Mouse (Mus musculus) CH12.LX (cell line): ENCODE data around the gene 4933415A04Rik. TPM values are rescaled to one million over a fixed set of nuclear protein-coding genes. Genes with fewer than 3 reads are reported as not detected.

Source experiments
- DNase-seq: peaks from one replicate; pipeline ENCODE4 v3.0.0-alpha.2; 2013; ENCODE audit errors: extremely low read depth
- H3K27ac ChIP-seq: 2 replicates; pipeline ENCODE4 v1.5.1; 2012; ENCODE audit warnings: low read depth, mild to moderate bottlenecking, control low read depth, moderate library complexity; ENCODE audit not compliant: insufficient read depth
- H3K27me3 ChIP-seq: replicated peaks from 2 replicates; pipeline ENCODE3; 2012; ENCODE audit warnings: inconsistent platforms
- H3K36me3 ChIP-seq, 2 experiments: replicated peaks in 1 of 2; 2 replicates each; pipeline versions ENCODE3 to v1.6.1; 2012; ENCODE audit warnings: inconsistent platforms in 1 of 2, low read length in 1 of 2, mild to moderate bottlenecking in 1 of 2, mixed read lengths in 1 of 2, moderate library complexity in 1 of 2; ENCODE audit not compliant: control insufficient read depth in 1 of 2, insufficient read depth in 1 of 2
- H3K4me1 ChIP-seq, 2 experiments: 2 replicates each; pipeline ENCODE4 v1.6.1; 2012; ENCODE audit warnings: inconsistent platforms in 1 of 2, moderate library complexity in 1 of 2; ENCODE audit not compliant: insufficient read depth in 2 of 2, control insufficient read depth in 1 of 2
- H3K4me2 ChIP-seq: 2 replicates; pipeline ENCODE4 v1.6.1; 2012; ENCODE audit warnings: low read depth, mild to moderate bottlenecking, control low read depth; ENCODE audit not compliant: poor library complexity, insufficient read depth, severe bottlenecking
- H3K4me3 ChIP-seq, 3 experiments: fragments of 150-350 bp in 1 of 3; sonication (generic) in 1 of 3; replicated peaks in 1 of 3; 2 replicates each; pipeline versions ENCODE3 to v1.5.1; 2011 to 2012; ENCODE audit warnings: low read depth in 2 of 3, low read length in 2 of 3, mild to moderate bottlenecking in 2 of 3, moderate library complexity in 2 of 3, control low read depth in 1 of 3, improper control_type of control experiment in 1 of 3, inconsistent platforms in 1 of 3, mixed read lengths in 1 of 3; ENCODE audit not compliant: poor library complexity in 1 of 3
- H3K79me2 ChIP-seq: replicated peaks from 2 replicates; pipeline ENCODE4 v1.6.1; 2012; ENCODE audit warnings: mild to moderate bottlenecking, moderate library complexity; ENCODE audit not compliant: control insufficient read depth, poor library complexity, insufficient read depth, severe bottlenecking; ENCODE audit errors: extremely low read depth
- H3K9ac ChIP-seq: 2 replicates; pipeline ENCODE4 v1.6.1; 2012; ENCODE audit warnings: low read depth, mild to moderate bottlenecking, control low read depth, moderate library complexity; ENCODE audit not compliant: insufficient read depth
- H3K9me3 ChIP-seq: replicated peaks from 2 replicates; pipeline ENCODE3; 2012; ENCODE audit warnings: low read length, inconsistent platforms, mixed read lengths
- BHLHE40 ChIP-seq: IDR thresholded peaks from 2 replicates; pipeline ENCODE4 v1.6.1; 2011; ENCODE audit warnings: mild to moderate bottlenecking, low read depth, low read length, improper control_type of control experiment
- CHD1 ChIP-seq: IDR thresholded peaks from 2 replicates; pipeline ENCODE4 v1.6.1; 2012; ENCODE audit warnings: low read depth, low read length, improper control_type of control experiment, inconsistent platforms
- CTCF ChIP-seq, 2 experiments: IDR thresholded peaks in 1 of 2; conservative IDR thresholded peaks in 1 of 2; 2 replicates each; pipeline ENCODE4 v1.5.1; 2011 to 2012; ENCODE audit warnings: low read depth in 2 of 2, low read length in 2 of 2, improper control_type of control experiment in 1 of 2, inconsistent platforms in 1 of 2, mild to moderate bottlenecking in 1 of 2, moderate library complexity in 1 of 2
- E2F4 ChIP-seq: IDR thresholded peaks from 2 replicates; pipeline ENCODE4 v1.6.1; 2011; ENCODE audit warnings: low read depth, low read length, improper control_type of control experiment; ENCODE audit not compliant: insufficient replicate concordance
- ELF1 ChIP-seq: IDR thresholded peaks from 2 replicates; pipeline ENCODE4 v1.6.1; 2014; ENCODE audit warnings: low read depth, mild to moderate bottlenecking, inconsistent platforms, low read length, improper control_type of control experiment
- ETS1 ChIP-seq: conservative IDR thresholded peaks from 2 replicates; pipeline ENCODE4 v1.6.1; 2012; ENCODE audit warnings: low read depth, mild to moderate bottlenecking, inconsistent platforms, low read length, improper control_type of control experiment, moderate library complexity
- GABPA ChIP-seq: IDR thresholded peaks from 2 replicates; pipeline ENCODE4 v1.6.1; 2012; ENCODE audit warnings: low read depth, low read length, improper control_type of control experiment, inconsistent platforms; ENCODE audit not compliant: insufficient replicate concordance
- HCFC1 ChIP-seq: IDR thresholded peaks from 2 replicates; pipeline ENCODE4 v1.6.1; 2012; ENCODE audit warnings: low read depth, mild to moderate bottlenecking, inconsistent platforms, low read length, improper control_type of control experiment
- IRF4 ChIP-seq: IDR thresholded peaks from 2 replicates; pipeline ENCODE4 v1.6.1; 2014; ENCODE audit warnings: low read depth, mild to moderate bottlenecking, inconsistent platforms, low read length, improper control_type of control experiment
- JUN ChIP-seq: IDR thresholded peaks from 2 replicates; pipeline ENCODE4 v1.6.1; 2011; ENCODE audit warnings: low read depth, mild to moderate bottlenecking, low read length, improper control_type of control experiment, moderate library complexity; ENCODE audit not compliant: insufficient read depth
- KAT2A ChIP-seq: IDR thresholded peaks from 2 replicates; pipeline ENCODE4 v1.6.1; 2012; ENCODE audit warnings: low read length, improper control_type of control experiment, inconsistent platforms; ENCODE audit not compliant: insufficient replicate concordance
- MAX ChIP-seq: IDR thresholded peaks from 2 replicates; pipeline ENCODE4 v1.6.1; 2011; ENCODE audit warnings: low read length, improper control_type of control experiment
- MAZ ChIP-seq: IDR thresholded peaks from 2 replicates; pipeline ENCODE4 v1.6.1; 2012; ENCODE audit warnings: low read depth, mild to moderate bottlenecking, inconsistent platforms, low read length, improper control_type of control experiment, moderate library complexity
- MEF2A ChIP-seq: IDR thresholded peaks from 2 replicates; pipeline ENCODE4 v1.6.1; 2014; ENCODE audit warnings: low read depth, mild to moderate bottlenecking, inconsistent platforms, low read length, improper control_type of control experiment, borderline replicate concordance
- MXI1 ChIP-seq: IDR thresholded peaks from 2 replicates; pipeline ENCODE4 v1.6.1; 2011; ENCODE audit warnings: mild to moderate bottlenecking, low read depth, low read length, improper control_type of control experiment
- NRF1 ChIP-seq: IDR thresholded peaks from 2 replicates; pipeline ENCODE4 v1.6.1; 2014; ENCODE audit warnings: low read depth, mild to moderate bottlenecking, inconsistent platforms, low read length, improper control_type of control experiment, moderate library complexity
- PAX5 ChIP-seq: IDR thresholded peaks from 2 replicates; pipeline ENCODE4 v1.6.1; 2012; ENCODE audit warnings: low read length, inconsistent platforms, mixed read lengths
- POLR2A ChIP-seq: IDR thresholded peaks from 2 replicates; pipeline ENCODE4 v1.6.1; 2011; ENCODE audit warnings: low read depth, mild to moderate bottlenecking, improper control_type of control experiment, low read length
- RAD21 ChIP-seq: IDR thresholded peaks from 2 replicates; pipeline ENCODE4 v1.6.1; 2011; ENCODE audit warnings: low read depth, mild to moderate bottlenecking, low read length, improper control_type of control experiment, moderate library complexity
- RCOR1 ChIP-seq: conservative IDR thresholded peaks from 2 replicates; pipeline ENCODE4 v1.6.1; 2012; ENCODE audit warnings: low read depth, mild to moderate bottlenecking, inconsistent platforms, low read length, improper control_type of control experiment
- SIN3A ChIP-seq: IDR thresholded peaks from 2 replicates; pipeline ENCODE4 v1.6.1; 2012; ENCODE audit warnings: low read length, improper control_type of control experiment, inconsistent platforms
- SMC3 ChIP-seq: IDR thresholded peaks from 2 replicates; pipeline ENCODE4 v1.6.1; 2011; ENCODE audit warnings: low read depth, low read length, improper control_type of control experiment
- TBP ChIP-seq: conservative IDR thresholded peaks from 2 replicates; pipeline ENCODE4 v1.6.1; 2011; ENCODE audit warnings: low read depth, low read length, improper control_type of control experiment
- TCF12 ChIP-seq: IDR thresholded peaks from 2 replicates; pipeline ENCODE4 v1.6.1; 2014; ENCODE audit warnings: low read depth, mild to moderate bottlenecking, inconsistent platforms, low read length, improper control_type of control experiment
- USF2 ChIP-seq: conservative IDR thresholded peaks from 2 replicates; pipeline ENCODE4 v1.6.1; 2011; ENCODE audit warnings: low read depth, low read length, improper control_type of control experiment
- ZKSCAN1 ChIP-seq: IDR thresholded peaks from 2 replicates; pipeline ENCODE4 v1.6.1; 2012; ENCODE audit warnings: low read depth, inconsistent platforms, low read length, improper control_type of control experiment, borderline replicate concordance
- ZMIZ1 ChIP-seq: IDR thresholded peaks from 2 replicates; pipeline ENCODE4 v1.6.1; 2012; ENCODE audit warnings: low read depth, mild to moderate bottlenecking, inconsistent platforms, low read length, improper control_type of control experiment
- ZNF384 ChIP-seq: IDR thresholded peaks from 2 replicates; pipeline ENCODE4 v1.6.1; 2012; ENCODE audit warnings: low read depth, low read length, improper control_type of control experiment, inconsistent platforms
- dilution Hi-C: fragments of 300-500 bp; cut with MboI; formaldehyde crosslinking; loops from 2 replicates; pipeline ENCODE4 v1.14.3; 2020; ENCODE audit warnings: low sequenced_read_pairs; ENCODE audit not compliant: extremely low pct_unique_long_range_greater_than_20kb, extremely low pct_ligation_motif_present
- in situ Hi-C: fragments of 300-500 bp; cut with MboI; formaldehyde crosslinking; loops from 3 replicates; pipeline ENCODE4 v1.14.3; 2019; ENCODE audit warnings: low sequenced_read_pairs, low pct_ligation_motif_present, low pct_unique_long_range_greater_than_20kb, mixed read lengths
- polyA plus RNA-seq: library from polyadenylated mRNA; unstranded; fragments of >175 nt; gene quantifications from 2 replicates; pipeline ENCODE4 v1.2.1, GENCODE M21; 2012; ENCODE audit warnings: low read depth; ENCODE audit not compliant: insufficient read length
- total RNA-seq, 2 experiments: library from RNA; depleted of rRNA; stranded (reverse); fragments of 300-350 nt in 1 of 2; fragments of >200 nt in 1 of 2; gene quantifications; 2 replicates each; pipeline ENCODE4 v1.2.3; 2012 to 2014

The 4933415A04Rik gene
- total and polyA plus RNA-seq, 3 experiments = not detected

- Histone ChIP-seq H3K9ac (no peak overlapping the region), H3K79me2 (no peaks in the 10 kb centered on the region), H3K36me3 (no peaks in the 10 kb centered on the region), H3K27me3 (peaks cover 4% of the 10 kb centered on the region), H3K4me1 (0 out of 4 replicates have a peak, but pooled peaks cover 2 to 3% of the 10 kb centered on the region in 2 experiments), H3K4me2 (no peak overlapping the region), H3K27ac (no peak overlapping the region), H3K9me3 (no peaks in the 10 kb centered on the region), H3K4me3 (no peak overlapping the region)
- in situ Hi-C loops = no loop called here
- TF ChIP-seq KAT2A (no peak), RCOR1 (no peak), ETS1 (no peak), USF2 (no peak), ZKSCAN1 (no peak), PAX5 (no peak), POLR2A (no peak), SMC3 (no peak), MAX (no peak), BHLHE40 (no peak), ZMIZ1 (no peak), MXI1 (no peak), ELF1 (no peak), RAD21 (no peak), NRF1 (no peak), ZNF384 (no peak), SIN3A (no peak), TBP (no peak), CHD1 (no peak), MAZ (no peak)
- dilution Hi-C loops = no loop called here
- no peak for DNase-seq
Measured at GRCm38 (mm10) chr11:43549701-43550100, 37.1 kb upstream of the 4933415A04Rik start.

GRCm38 (mm10) chr11:43551756-43552155, 35.1 kb upstream of the 4933415A04Rik start:
- H3K36me3 ChIP-seq = no peaks in the 10 kb centered on the region
- DNase-seq = peak; percentile 11
- H3K27me3 ChIP-seq = peaks cover 3% of the 10 kb centered on the region
- H3K4me1 ChIP-seq = 0 out of 4 replicates have a peak, but pooled peaks cover 0 to 3% of the 10 kb centered on the region in 2 experiments
- no peak overlapping the region for H3K27ac ChIP-seq
- in situ Hi-C loops = no loop called here
- H3K4me2 ChIP-seq = no peak overlapping the region
- TF ChIP-seq CHD1 (no peak), IRF4 (no peak), SIN3A (no peak), RAD21 (no peak), CTCF (conservative IDR thresholded peaks at IDR 0.05 in 1 of 2, IDR thresholded peaks at IDR 0.05 in 1 of 2; ENCODE audit: low read depth in 2 of 2, low read length in 2 of 2) (no peak), JUN (no peak), E2F4 (no peak), TCF12 (no peak), NRF1 (no peak), PAX5 (no peak), HCFC1 (no peak), USF2 (no peak), ZKSCAN1 (no peak), MEF2A (no peak), KAT2A (no peak), TBP (no peak), MXI1 (no peak), POLR2A (no peak), MAZ (no peak), GABPA (no peak)
- TF ChIP-seq, all 38 proteins: peak for 0
- H3K79me2 ChIP-seq = no peaks in the 10 kb centered on the region
- no peak overlapping the region for H3K4me3 ChIP-seq
- no peak overlapping the region for H3K9ac ChIP-seq
- H3K9me3 ChIP-seq = no peaks in the 10 kb centered on the region
- dilution Hi-C loops = no loop called here
